Mouse (Mus musculus) B cell, adult 2 months (primary cell): ENCODE measurements around the gene Etnk2.

Experiments used
- DNase-seq, 2 experiments: peaks; one replicate each; pipeline ENCODE4 v3.0.0; 2022

Gene Etnk2

DNA sequence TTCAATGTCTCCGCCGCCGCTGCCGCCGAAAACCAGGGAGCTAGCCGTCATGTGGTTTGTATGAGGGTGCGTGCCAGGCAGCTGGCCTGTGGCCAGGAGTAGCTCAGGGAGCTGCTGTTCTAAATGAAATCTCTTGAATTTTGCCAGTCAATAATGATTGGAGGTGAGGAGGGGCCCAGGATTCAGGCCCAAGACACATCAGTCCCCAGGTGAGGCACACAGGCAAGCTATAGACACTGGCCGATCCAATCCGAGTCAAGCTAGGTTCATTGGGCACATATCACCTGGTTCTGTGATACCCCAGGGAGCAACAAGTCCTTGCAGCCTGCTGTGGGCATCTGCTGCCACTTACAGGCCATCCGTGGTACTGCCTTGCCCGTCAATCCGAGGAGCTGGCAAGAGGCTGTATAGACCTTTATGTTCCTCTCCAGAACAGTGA is 10.0 kb upstream of the Etnk2 start:
- DNase-seq = peak; percentile 88 to 90

DNA sequence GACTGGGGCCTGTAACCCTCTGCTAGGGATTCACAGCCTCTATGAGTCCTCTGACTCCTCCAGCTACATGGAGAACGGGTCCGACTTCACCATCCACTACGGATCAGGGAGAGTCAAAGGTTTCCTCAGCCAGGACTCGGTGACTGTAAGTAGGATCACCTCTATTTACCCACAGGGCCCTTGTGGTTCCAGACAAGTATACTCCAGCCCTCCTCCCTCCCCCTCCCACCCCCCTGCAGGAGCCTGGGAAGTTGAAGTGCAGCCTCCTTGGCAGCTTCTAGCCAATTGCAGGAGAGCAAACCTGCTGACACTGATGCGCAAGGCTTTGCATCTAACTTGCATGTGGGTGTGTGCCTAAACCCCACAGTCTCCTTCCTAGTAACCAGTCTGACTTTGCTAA is 7.9 kb upstream of the Etnk2 start:
- DNase-seq = no peak

DNA sequence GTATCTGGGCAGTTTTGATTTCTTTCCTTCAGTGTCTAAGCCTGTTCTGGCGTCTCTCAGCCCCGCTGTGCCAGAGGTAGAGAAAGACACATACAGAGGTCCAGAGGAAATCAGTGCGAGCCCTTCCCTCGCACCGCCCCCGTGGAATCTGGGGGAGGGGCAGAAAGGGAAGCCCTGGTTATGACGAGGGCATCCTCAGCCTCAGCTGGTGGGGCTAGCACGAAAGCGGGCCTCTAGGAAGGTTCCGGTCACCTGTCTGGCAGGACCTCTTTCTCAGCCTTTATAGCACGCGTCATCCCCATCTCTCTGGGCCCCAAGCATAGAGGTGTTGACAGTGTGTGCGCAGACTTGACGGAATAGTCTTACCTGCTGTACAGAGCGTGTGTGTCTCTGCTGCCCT is 7.5 kb upstream of the Etnk2 start:
- DNase-seq = no peak

DNA sequence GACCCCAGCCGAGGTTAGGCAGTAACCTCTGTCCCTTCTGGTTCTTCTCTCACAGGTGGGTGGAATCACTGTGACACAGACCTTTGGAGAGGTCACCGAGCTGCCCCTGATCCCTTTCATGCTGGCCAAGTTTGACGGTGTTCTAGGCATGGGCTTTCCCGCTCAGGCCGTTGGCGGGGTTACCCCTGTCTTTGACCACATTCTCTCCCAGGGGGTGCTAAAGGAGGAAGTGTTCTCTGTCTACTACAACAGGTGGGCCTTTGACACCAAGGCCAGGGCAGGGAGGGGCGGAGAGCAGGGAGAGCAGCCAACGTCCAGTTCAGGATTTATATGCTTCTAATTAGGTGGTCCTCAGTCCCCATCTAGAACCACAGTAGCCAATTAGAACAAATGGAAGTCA is 7.0 kb upstream of the Etnk2 start:
- DNase-seq = peak; percentile 62 to 70

DNA sequence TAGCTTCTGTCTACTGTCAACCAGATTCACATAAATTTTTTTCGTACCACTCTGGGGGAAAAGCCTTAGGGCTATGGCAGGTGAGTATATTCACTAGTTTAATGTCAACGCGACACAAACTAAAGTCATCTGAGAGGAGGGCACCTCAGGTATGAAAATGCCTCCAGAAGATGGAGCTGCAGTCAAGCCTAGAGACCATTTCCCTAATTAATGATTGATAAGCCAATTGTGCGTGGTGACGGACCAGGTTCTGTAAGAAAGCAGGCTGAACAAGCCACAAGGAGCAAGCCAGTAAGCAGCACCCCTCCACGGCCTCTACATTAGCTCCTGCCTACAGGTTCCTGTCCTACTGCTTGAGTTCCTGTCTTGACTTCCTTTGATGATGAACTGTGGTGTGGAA is 2.4 kb upstream of the Etnk2 start:
- no peak for DNase-seq

DNA sequence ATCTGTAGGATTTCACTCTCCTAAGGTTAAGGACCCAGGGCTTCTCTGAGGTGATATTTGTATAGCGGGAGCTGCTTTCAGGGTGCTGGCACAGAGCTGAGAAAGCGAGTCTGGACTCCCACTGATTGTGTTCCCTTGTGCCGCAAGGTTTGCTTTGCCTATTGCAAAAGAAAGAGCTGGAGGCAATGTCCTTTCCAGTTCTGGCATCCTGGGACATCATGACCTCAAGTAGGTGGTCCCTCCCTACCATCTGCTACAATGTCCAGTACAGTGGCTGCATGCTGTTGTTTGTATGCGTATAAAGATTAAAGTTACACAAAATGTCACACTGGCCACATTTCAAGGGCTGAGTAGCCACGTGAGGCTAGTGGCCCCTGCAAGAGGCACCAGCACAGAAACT is 1.3 kb upstream of the Etnk2 start:
- DNase-seq = no peak

DNA sequence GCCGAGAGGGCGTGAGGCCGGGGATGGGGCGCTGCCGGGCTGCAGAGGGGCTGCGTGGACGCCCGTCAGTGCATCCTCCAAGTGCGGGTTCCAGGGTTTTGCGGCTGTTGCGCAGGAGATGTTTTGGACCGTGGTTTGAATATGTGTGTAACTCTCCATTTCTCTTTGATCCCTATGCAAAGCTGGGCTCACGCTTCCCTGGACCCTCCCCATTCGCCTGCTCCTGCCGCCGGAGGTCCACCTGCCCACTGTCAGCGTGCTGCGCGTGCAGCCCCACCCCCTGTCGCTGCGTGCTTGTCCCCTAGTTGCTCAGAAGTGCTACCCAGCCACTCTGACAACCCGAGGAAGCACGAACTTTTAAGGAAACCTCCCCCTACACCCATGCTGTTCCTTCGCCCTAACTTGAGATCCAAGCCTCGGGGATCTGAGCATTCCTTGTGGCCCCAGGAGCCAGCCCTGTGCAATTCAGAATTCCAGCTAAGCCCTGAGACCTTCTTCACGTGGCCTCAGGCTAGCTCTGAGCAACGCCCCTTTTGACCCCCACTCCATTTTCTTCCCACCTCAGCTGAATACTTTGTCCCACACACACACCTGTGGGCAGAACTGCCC is 754 bp downstream of the Etnk2 start:
- no peak for DNase-seq

DNA sequence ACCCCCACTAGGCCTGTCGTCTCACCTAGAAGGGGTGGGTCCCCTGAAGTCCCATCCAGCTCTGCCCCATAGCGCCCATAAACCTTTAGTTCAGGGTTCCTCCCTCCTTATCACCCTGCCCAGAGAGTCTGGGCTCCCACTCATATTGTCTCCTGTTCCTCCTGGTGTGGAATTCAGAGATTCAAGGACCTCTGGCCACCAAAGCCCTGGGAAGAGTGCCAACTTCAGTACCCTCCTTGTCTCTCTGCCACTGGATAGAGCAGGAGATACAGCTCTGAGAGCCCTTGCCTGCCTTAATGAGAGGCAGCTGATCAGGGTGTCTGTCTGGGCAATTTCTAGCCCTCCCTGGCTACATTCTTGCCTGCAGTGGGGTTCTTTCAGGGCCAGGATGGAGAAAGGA is 1.5 kb downstream of the Etnk2 start:
- DNase-seq = no peak

DNA sequence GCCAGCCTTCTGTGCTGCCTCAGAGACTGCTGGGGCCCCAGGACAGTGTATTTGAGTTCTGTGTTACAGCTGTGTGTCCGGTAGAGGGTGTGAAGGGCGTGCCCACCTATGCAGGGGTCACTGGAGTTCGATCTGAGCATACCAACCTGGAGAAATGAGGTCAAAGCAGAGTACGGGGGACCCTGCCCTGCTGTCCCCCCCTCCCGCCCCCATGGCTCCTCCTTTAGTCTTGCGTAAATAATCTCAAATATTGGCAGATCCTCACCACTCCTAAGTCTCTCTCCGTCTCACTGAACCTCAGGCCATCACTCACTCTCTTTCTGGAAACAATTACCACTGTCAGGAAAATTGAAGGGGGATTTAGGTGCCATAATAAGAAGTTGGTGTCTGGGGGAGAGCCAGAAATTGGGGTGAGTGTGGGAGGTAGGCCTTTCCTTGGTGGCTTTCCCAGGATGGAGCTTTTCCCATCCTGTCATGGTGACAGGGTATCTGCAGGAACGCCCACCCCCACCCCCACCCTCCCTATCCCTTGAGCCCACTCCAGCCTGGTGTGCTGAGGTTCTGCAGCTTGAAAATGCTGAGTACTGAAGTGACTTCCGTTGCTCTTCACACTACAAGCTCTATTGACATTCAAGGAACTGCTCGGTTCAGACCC is 3.7 kb downstream of the Etnk2 start:
- no peak for DNase-seq

DNA sequence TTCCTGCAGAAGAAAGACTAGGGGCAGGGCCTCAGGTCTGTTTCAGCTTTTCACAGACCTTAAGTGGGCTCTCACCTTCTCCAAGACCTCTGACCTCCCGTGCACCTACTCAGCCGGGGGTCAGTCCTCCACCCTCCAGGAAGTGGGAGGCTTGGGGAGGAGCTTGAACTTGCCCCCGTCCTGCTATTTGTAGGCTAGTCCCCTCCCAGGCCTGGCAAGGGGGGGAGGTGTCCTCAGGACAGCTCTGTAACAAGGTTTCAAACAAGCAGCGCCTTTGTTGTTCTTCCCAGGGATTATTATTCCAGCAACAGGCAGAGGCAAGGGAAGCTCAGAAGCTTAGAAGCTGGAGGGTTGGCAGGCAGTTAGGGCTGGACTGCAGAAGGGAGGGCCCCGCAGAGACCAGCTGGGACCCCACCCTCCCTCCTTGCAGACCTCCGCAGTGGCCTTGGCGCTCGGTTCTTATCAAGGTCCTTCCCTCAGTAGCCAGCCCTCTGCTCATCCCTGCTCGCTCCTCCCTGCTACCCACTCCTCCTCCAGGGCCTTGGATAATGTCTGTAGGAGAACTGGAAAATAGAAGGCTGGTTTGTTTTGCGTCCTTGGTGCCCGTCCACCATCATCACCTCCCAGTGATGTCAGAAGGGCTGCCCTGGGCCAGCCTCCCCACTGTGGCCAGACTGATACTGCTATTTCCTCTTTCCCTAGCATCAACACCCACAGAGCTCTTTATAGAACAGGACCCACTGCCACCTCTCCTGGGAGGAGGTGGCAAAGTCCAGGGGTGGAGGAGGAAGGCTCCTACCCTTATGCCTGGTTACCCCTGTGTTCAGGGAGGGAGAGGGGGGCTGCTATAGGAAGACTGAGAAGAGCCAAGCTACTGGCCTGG is 4.5 kb downstream of the Etnk2 start:
- DNase-seq = no peak

DNA sequence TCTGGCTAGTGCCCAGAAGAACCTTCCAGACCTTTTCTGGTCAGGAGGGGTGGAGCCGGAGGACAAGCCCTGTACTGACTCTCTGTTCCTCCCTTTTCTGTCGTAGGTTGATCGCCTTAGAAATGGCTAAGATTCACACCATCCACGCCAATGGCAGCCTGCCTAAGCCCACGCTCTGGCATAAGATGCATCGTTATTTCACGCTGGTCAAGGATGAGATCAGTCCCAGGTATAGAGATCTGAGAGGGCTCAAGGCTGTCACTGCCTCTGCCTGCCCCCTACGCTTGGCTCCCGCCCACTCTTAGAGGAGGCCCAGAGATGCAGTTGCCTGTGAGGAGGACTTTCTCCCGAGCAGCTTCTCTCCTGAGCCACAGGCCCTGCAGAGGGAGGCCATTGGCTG is 5.3 kb downstream of the Etnk2 start:
- no peak for DNase-seq

DNA sequence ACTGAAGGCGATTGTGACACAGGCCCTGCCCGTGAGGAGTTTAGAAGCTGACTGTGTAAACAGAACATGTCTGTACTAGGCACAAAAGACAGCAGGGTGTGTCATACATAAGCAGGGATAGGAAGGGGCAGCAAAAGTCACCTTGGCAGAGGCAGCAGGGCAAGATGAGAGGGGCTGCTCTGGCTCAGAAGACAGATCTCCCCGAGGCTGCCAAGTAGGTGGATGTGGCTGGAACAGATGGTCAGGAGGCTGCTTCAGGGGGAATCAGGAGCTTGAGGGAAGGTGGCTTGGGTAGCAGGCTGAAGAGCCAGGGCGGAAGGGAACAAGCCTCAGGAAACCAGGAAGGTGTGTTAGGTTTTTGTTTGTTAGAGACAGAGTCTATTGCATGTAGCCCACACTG is 7.0 kb downstream of the Etnk2 start:
- no peak for DNase-seq

DNA sequence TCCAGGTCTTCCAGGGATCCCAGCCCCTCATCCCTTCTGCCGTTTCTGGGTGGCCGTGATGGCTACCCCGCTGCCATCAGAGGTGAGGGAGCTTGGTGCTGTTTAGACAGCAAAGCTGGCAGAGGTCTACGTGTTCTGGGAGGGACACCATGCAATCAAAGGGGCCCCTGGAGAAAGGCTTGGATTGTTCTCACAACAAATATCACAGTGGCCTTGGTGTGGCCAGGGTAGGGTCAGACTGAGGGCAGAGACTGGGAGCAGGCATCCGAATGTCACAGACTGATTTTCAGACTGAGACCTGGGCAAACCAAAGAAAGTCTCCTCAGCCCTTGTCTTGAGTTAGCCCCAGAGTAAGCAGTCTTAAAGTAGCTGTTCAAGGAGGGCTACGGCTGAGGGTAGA is 8.1 kb downstream of the Etnk2 start:
- DNase-seq = no peak

DNA sequence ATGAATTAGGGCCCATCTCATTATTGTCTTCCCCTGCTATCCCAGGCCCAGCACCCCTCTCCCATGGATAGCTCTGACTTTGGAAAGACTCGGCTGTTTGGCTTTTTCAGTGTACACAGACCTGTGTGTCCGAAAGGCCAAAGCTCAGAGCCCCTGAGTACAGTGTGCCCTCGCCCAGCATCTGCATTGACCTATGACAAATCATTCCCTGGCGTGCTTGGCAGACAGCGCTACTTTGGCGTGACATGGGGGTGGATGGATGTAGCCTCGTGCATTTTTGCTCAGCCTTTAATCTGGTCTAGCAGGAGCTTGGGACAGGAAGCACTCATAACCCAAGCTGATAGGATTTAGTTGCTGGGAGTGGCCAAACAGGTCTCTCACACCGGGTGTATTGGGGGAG is 8.7 kb downstream of the Etnk2 start:
- DNase-seq = no peak

DNA sequence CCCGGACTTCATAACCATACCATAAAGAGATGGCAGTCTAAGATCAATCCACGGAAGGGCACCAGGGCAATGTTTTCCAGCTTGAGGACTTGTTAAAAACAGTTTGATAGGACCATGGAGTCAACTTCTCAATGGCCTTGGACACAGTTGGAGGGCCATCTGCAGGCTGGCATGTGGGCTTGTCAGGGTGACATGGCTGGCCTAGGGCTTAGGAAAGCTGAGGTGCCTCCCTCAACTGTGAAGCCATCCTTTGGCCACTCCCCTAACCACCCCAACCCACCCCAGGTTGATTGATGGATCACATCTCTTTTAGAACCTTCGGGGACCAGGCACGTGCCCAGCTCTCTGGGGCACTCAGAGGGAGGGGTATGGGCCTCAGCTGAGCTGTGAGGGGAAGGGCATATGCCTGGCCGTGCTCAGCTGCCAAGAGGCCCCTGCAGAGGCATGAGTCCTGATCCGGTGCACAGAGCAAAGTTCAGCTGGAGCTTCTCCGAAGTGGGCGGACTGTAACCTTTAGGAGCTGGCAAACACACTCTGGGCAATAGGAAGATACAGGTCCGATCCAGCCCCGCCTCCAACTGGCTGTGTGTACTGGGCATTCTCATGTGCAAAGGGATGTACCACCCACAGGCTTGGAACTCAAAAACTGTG is 12.4 kb downstream of the Etnk2 start:
- no peak for DNase-seq

DNA sequence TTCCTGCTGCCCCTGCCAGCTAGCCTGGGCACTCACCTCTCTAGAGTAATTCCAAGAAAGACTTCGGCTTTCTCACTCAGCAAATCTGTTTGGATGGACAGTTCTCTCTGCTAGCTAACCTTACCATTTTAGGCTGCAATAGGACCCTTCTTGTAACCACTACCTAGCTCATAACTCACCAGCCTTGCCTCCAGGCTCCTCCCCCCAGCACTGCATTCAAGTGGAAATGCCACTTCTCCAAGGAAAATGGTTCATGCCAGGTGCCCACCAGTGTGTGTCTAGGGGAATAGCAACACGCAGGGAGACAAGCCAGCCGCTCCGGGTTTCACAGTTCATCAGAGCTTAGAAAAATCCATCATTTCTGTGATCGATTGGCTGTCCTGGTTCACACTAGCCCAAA is 14.2 kb downstream of the Etnk2 start:
- no peak for DNase-seq

DNA sequence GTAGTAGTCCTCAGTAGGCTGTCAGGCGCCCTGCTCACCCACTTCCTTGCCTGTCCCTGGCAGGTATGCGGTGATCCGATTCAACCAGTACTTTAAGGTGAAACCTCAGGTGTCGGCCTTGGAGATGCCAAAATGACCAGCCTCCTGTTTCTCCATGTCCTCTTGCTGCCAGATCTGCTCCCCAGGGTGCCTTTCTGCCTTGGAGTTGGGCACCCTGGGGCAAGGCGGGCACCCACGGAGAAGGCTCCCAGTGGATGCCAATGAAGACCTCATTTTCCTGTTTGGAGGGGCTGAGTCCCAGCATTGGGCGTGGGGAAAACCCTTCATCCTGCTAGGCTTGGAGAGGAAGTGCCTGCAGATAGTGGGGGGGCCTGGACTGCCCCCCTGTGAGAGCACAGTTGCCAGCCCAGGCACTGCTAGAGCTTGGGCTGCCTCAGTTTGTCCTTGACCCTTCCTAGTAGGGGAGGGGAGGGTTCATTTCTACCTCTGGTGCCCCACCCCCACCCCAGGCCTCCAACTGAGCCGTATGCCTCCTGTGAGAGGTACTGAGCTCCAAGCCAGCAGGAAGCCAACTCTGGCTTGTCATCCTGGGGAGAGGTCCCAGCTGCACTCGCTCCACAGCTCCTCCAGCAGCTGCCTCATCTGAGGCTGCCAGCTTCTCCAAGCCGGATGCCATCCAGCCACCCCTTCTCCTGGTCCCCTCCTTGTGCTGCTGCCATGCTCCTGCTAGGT is 16.0 kb downstream of the Etnk2 start:
- no peak for DNase-seq

DNA sequence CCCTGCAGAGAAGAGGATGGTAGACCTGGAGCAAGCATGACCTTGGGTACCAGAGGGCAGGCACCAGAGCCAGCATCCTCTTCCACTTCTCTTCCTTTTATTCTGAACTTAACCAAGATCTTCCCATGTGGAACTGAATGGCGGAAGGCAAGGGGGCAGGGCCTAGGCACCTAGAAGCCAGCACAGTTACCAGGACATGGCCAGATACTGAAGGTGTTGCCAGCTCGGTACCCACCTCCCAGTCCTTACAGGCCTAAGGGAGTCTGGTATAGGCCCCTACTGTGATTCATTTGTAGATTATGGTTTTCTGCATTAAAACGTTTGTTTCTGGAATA is 16.6 kb downstream of the Etnk2 start:
- no peak for DNase-seq

DNA sequence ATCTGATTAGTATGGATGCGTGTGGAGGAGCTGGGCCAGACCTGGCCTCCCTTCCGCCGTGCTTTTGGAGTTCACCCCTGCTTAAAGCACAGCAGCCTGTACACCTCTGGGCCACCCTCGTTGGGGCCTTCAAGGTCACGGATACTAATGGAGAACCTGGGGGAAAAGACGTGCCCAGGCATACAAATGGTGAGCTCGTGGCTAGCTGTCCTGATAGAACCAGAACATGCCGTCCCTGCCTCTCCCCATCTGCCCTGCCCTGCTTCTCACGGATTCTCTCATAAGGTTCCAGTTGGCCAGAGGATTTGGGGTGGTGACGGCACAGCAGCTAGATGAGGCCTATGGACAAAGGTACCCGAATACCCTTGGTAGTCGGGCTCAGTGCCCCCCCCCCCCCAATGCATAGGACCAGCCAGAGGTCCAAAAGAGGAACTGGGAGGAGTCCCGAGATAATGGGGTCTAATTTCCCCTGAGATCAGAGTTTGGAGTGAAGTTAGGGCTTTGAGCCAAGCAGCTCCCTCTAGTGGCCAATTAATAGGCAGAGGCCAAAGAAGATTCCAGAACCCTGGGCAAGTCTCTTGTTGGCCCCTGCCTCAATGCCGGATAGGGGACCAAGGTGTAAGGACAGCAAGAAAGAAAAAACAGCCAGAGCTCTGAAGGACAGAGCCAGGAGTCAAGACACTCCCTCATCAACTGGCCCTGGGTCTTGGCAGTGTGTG is 17.1 kb downstream of the Etnk2 start:
- DNase-seq = peak; percentile 49 to 52

DNA sequence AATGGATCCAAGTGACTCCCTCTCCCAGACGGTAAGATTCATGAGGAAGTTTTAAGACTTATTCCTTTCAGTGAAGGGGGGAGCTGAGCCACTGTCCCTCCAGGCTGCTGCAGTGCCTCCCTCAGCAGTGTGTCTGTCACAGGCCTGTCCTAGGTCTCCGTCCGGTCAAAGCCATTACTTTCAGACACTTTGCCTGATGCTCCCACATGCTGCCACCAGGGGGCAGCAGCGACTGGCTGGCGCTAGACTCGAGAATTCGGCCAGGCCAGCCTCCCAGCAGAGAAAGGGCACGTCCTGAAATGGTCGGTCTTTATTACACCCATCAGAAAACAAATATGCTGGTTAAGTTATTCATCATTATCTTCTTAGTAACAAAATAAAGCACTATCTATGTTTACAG is 18.6 kb downstream of the Etnk2 start:
- DNase-seq = peak; percentile 35 to 43

DNA sequence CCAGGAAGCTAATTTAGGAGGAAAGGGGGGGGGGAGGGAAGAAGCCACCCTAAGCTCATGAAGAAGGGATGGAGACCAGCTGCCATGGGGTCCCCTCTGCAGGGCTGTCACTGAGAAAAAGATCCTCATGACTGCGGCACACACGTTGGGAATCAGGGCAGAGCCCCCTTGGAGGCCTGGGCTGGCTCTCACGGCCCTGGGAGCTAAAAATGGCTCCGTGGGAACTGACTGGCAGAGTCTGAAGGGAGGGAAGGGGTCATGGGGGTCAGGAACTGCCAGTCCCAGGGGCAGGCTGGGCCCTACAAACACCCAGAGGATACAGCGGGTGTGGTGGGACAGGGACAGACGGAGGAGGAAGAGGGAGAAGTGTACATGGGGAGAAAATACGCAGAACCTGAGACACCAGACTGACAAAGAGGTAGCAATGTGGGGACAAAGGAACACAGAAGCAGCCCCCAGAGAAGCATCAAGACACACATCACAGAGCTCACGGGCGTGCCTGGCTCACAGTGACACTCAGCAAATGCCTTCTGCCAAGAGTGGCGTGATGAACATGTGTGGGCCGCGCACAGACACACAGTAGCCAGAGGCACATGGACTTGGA is 19.3 kb downstream of the Etnk2 start:
- no peak for DNase-seq
